Mouse (Mus musculus) bone marrow, adult 2 months (tissue): ENCODE data around the gene Ppp2r1b. TPM values are rescaled to one million over a fixed set of nuclear protein-coding genes. Genes with fewer than 3 reads are reported as not detected.

Experiments used
- H3K27ac ChIP-seq: fragments of 200-500 bp; 2 replicates; pipeline ENCODE4 v1.5.1; 2012; ENCODE audit warnings: low read depth, mild to moderate bottlenecking, control low read depth, inconsistent platforms, low read length; ENCODE audit not compliant: control insufficient read depth, poor library complexity, insufficient read depth
- H3K4me1 ChIP-seq: fragments of 200-500 bp; 2 replicates; pipeline ENCODE4 v1.6.1; 2011; ENCODE audit warnings: low read length; ENCODE audit not compliant: control insufficient read depth, insufficient read depth
- H3K4me3 ChIP-seq: fragments of 200-500 bp; replicated peaks from 2 replicates; pipeline ENCODE3; 2011; ENCODE audit warnings: mild to moderate bottlenecking, low read depth, low read length, control low read depth; ENCODE audit not compliant: control insufficient read depth
- CTCF ChIP-seq: fragments of 200-500 bp; IDR thresholded peaks from 2 replicates; pipeline ENCODE4 v1.5.1; 2011; ENCODE audit warnings: low read length, control low read depth; ENCODE audit not compliant: control insufficient read depth, insufficient read depth
- POLR2A ChIP-seq: fragments of 200-500 bp; IDR thresholded peaks from 2 replicates; pipeline ENCODE4 v1.6.1; 2011; ENCODE audit warnings: low read depth, mild to moderate bottlenecking, control low read depth, low read length, borderline replicate concordance; ENCODE audit not compliant: control insufficient read depth
- WGBS: fragments of 180-500 bp; shearing (Covaris S2); methylation state at CpG from one replicate; pipeline ENCODE4 v1.1.7; 2018; 5-methylcytosine and 5-hydroxymethylcytosine counted together
- polyA plus RNA-seq: library from polyadenylated mRNA; stranded (reverse); fragments of >200 nt; gene quantifications from 2 replicates; pipeline ENCODE4 v1.2.4, GENCODE M21; 2011; ENCODE audit warnings: low replicate concordance; ENCODE audit not compliant: missing spikeins, insufficient read depth, insufficient read length

The Ppp2r1b gene
- polyA plus RNA-seq, 1 experiment, result 18.1 TPM

DNA sequence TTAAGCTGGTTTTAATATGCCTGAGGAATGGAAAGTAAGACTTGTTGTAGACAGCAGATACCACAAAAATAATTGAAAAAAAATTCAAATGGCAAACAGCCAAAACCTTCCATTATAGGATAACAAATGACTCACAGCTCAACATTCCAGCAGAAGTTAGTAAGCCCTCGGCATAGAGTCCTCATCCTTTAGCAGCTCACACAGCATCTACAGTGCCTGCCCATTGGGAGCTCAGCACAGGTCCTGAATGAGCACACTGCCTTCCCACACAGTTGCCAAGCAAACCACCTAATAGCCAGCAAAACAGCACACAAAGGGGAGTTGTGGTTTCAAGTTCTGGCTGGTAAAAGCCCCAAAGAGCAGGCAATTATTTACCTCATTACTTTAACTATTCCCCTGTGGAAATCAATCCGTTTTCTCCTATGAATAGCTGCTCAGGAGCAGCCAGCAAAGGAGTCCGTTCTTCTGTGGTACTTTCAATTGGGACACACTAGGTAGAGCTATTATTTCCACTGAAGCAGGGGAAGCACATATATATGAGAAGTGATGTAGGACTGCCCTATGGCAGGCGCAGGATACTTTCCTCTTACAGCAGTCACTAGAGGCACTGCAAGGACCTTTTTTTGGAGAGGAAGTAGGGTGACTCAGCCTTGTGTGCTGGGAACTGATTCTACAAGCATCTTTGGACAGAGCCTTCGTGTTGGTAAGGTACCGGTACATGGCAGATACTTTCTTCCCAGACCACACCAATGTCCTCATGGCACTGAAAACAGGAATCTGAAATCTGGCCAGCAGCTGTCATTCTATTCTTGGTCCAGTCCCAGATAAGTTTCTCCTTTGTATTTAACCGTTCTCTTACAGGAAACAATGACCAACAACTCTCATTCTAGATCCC lies 55.2 kb downstream of the Ppp2r1b start:
- H3K4me3 ChIP-seq, result no peak overlapping the region

DNA sequence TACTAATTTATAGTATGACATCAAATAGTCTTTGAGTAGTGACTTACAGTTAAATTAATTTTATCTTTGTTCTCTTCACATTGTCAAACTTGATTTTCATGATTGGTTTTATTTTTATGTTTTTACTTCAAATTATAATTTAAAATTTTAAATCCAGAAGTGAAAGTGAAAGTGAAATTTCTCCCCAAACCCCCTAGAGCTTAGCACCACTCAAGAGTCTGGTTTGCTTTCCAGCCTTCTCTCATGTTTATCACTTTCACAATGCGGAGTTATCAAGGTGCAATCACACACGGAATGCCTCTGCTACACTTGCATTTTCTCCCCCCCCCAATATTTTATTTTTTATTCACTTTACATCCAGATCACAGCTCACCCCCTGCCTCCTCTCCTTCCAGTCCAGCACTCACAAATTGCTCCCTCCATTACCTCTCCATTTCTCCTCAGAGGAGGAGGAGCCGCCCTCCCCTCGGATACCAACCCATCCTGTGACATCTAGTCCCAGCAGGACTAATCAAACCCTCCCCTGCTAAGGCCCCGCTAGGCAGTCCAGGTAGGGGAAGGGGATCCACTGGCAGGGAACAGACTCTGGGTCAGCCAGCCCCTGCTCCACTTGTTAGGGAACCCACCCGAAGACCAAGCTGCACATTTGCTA lies 59.2 kb downstream of the Ppp2r1b start:
- H3K27ac ChIP-seq, result no peak overlapping the region

More for the DNA sequence above, 55.2 kb downstream of the Ppp2r1b start:
- no peak overlapping the region for H3K27ac ChIP-seq
- TF ChIP-seq CTCF (no peak), POLR2A (no peak)
- WGBS, result 75% methylated on average over 7 of the region's 7 CpGs
- H3K4me1 ChIP-seq, result peaks cover 6% of the 10 kb centered on the region

GRCm38 (mm10) chr9:50905321-50905720 lies 60.2 kb downstream of the Ppp2r1b start:
- TF ChIP-seq CTCF, result no peak
- no peak for TF ChIP-seq POLR2A
- Histone ChIP-seq H3K4me3 (no peak overlapping the region), H3K27ac (no peak overlapping the region), H3K4me1 (peaks cover 13% of the 10 kb centered on the region)
- 40% methylated on average over 3 of the region's 3 CpGs for WGBS

More for the DNA sequence above, 59.2 kb downstream of the Ppp2r1b start:
- H3K4me1 ChIP-seq, result peaks cover 13% of the 10 kb centered on the region
- no peak overlapping the region for H3K4me3 ChIP-seq
- TF ChIP-seq POLR2A (no peak), CTCF (no peak)
- 50% methylated on average over 6 of the region's 6 CpGs for WGBS

- Histone ChIP-seq H3K4me3 (no peak overlapping the region), H3K4me1 (peaks cover 3% of the 10 kb centered on the region; the same call in 1 of the 2 replicates), H3K27ac (no peak overlapping the region)
- TF ChIP-seq POLR2A (no peak), CTCF (no peak)
- 88% methylated on average over 7 of the region's 7 CpGs for WGBS
Measured at GRCm38 (mm10) chr9:50911861-50912515, 66.9 kb downstream of the Ppp2r1b start.

DNA sequence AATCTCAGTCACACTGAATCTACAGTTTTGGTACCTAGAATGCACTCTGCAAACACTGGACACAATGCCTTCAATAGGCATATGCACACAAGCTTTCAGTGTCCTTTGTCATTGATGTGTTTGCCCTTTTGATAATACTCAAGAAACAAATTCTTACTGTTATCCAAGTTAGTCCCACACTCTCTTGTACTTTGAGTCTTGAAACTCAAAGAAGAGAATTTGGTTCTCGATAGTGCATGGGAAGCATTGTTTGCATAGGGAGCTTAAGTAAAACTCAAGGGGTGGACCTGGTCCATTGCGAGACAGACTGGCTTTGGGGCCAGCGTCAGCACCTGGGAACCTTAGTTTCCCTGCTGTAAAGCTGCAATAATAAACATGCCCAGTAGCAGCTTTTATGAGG lies 73.0 kb downstream of the Ppp2r1b start:
- TF ChIP-seq CTCF (no peak), POLR2A (no peak)
- 93% methylated on average over 3 of the region's 3 CpGs for WGBS
- Histone ChIP-seq H3K4me3 (no peak overlapping the region), H3K27ac (no peak overlapping the region), H3K4me1 (no peaks in the 10 kb centered on the region)

GRCm38 (mm10) chr9:50919554-50919953 lies 74.5 kb downstream of the Ppp2r1b start:
- no peak overlapping the region for H3K4me3 ChIP-seq
- H3K4me1 ChIP-seq, result peaks cover 5% of the 10 kb centered on the region; the same call in 1 of the 2 replicates
- TF ChIP-seq CTCF, result no peak
- TF ChIP-seq POLR2A, result no peak
- H3K27ac ChIP-seq, result no peak overlapping the region
- 81% methylated on average over 2 of the region's 2 CpGs for WGBS

GRCm38 (mm10) chr9:50920933-50921895 lies 76.1 kb downstream of the Ppp2r1b start:
- Histone ChIP-seq H3K4me1 (peaks cover 5% of the 10 kb centered on the region; the same call in 1 of the 2 replicates), H3K27ac (no peak overlapping the region), H3K4me3 (no peak overlapping the region)
- TF ChIP-seq CTCF, result no peak
- no peak for TF ChIP-seq POLR2A
- WGBS, result 89% methylated on average over 3 of the region's 3 CpGs
